Mouse (Mus musculus) gastrocnemius, adult 2 months (tissue): ENCODE results near the gene Grik2. TPM values are rescaled to one million over a fixed set of nuclear protein-coding genes. Genes with fewer than 3 reads are reported as not detected.
"Not testable (repeated sequence)": the region's sequence is repeated elsewhere in the genome, so short reads cannot be mapped to it uniquely, and the experiment has no call there.

Experiments
- DNase-seq: peaks from one replicate; pipeline ENCODE4 v3.0.0; 2022
- H3K27ac ChIP-seq: fragments of 200-600 bp; 2 replicates; pipeline ENCODE4 v1.8.1; 2022; ENCODE audit warnings: mild to moderate bottlenecking
- H3K4me3 ChIP-seq: fragments of 200-600 bp; 2 replicates; pipeline ENCODE4 v1.8.1; 2022; ENCODE audit warnings: mild to moderate bottlenecking, moderate library complexity
- CTCF ChIP-seq: fragments of 200-600 bp; IDR thresholded peaks from 2 replicates; pipeline ENCODE4 v1.8.1; 2022; ENCODE audit warnings: antibody characterized with exemption, mild to moderate bottlenecking, moderate library complexity
- intact Hi-C: fragments of 180-260 bp; cut with DNase I; formaldehyde crosslinking; loops from one replicate; pipeline ENCODE4 v1.15.1; 2025
- total RNA-seq, 2 experiments: library from RNA; stranded (reverse); gene quantifications; 2 replicates each; pipeline ENCODE4 v1.2.3; 2021

The Grik2 gene
- total RNA-seq, 2 experiments from 2014 or later = 0.41 TPM; not detected in 1

GRCm38 (mm10) chr10:49191291-49191690 is 597.3 kb downstream of the Grik2 start:
- intact Hi-C loops = no loop called here
- H3K27ac ChIP-seq = no peak overlapping the region

GRCm38 (mm10) chr10:49154134-49154533 is 634.4 kb downstream of the Grik2 start:
- no peak for TF ChIP-seq CTCF
- intact Hi-C loops = no loop called here
- Histone ChIP-seq H3K27ac (no peak overlapping the region), H3K4me3 (no peak overlapping the region)
- DNase-seq = no peak

More at GRCm38 (mm10) chr10:49191291-49191690, 597.3 kb downstream of the Grik2 start:
- TF ChIP-seq CTCF = no peak
- DNase-seq = no peak
- H3K4me3 ChIP-seq = no peak overlapping the region

GRCm38 (mm10) chr10:49151496-49151895 is 637.1 kb downstream of the Grik2 start:
- H3K4me3 ChIP-seq, DNase-seq, H3K27ac ChIP-seq, intact Hi-C loops: not testable (repeated sequence)

GRCm38 (mm10) chr10:49149714-49150113 is 638.9 kb downstream of the Grik2 start:
- intact Hi-C loops = no loop called here
- no peak overlapping the region for H3K27ac ChIP-seq
- TF ChIP-seq CTCF = no peak
- no peak overlapping the region for H3K4me3 ChIP-seq
- no peak for DNase-seq

- Histone ChIP-seq H3K4me3 (no peak overlapping the region), H3K27ac (no peak overlapping the region)
- no peak for DNase-seq
- intact Hi-C loops = no loop called here
- no peak for TF ChIP-seq CTCF
Observed at GRCm38 (mm10) chr10:49142658-49143057, 645.9 kb downstream of the Grik2 start.

GRCm38 (mm10) chr10:49136816-49137215 is 651.8 kb downstream of the Grik2 start:
- Histone ChIP-seq H3K4me3 (no peak overlapping the region), H3K27ac (no peak overlapping the region)
- intact Hi-C loops = no loop called here
- no peak for TF ChIP-seq CTCF
- no peak for DNase-seq

- TF ChIP-seq CTCF = no peak
- H3K4me3 ChIP-seq = no peak overlapping the region
- intact Hi-C loops = no loop called here
- DNase-seq = no peak
- no peak overlapping the region for H3K27ac ChIP-seq
Observed at GRCm38 (mm10) chr10:49131311-49131710, 657.3 kb downstream of the Grik2 start.

- H3K27ac ChIP-seq = no peak overlapping the region
- no peak for TF ChIP-seq CTCF
- H3K4me3 ChIP-seq = no peak overlapping the region
- DNase-seq = no peak
- intact Hi-C loops = no loop called here
Observed at GRCm38 (mm10) chr10:49050339-49050738, 738.2 kb downstream of the Grik2 start.

GRCm38 (mm10) chr10:49049391-49049790 is 739.2 kb downstream of the Grik2 start:
- no peak overlapping the region for H3K27ac ChIP-seq
- TF ChIP-seq CTCF = no peak
- no peak for DNase-seq
- H3K4me3 ChIP-seq = no peak overlapping the region
- intact Hi-C loops = no loop called here
